Mouse (Mus musculus): ENCODE data around the gene E130311K13Rik. TPM values are rescaled to one million over a fixed set of nuclear protein-coding genes. Genes with fewer than 3 reads are reported as not detected.

E130311K13Rik gene
- polyA plus RNA-seq (2021): 25.0 TPM

DNA sequence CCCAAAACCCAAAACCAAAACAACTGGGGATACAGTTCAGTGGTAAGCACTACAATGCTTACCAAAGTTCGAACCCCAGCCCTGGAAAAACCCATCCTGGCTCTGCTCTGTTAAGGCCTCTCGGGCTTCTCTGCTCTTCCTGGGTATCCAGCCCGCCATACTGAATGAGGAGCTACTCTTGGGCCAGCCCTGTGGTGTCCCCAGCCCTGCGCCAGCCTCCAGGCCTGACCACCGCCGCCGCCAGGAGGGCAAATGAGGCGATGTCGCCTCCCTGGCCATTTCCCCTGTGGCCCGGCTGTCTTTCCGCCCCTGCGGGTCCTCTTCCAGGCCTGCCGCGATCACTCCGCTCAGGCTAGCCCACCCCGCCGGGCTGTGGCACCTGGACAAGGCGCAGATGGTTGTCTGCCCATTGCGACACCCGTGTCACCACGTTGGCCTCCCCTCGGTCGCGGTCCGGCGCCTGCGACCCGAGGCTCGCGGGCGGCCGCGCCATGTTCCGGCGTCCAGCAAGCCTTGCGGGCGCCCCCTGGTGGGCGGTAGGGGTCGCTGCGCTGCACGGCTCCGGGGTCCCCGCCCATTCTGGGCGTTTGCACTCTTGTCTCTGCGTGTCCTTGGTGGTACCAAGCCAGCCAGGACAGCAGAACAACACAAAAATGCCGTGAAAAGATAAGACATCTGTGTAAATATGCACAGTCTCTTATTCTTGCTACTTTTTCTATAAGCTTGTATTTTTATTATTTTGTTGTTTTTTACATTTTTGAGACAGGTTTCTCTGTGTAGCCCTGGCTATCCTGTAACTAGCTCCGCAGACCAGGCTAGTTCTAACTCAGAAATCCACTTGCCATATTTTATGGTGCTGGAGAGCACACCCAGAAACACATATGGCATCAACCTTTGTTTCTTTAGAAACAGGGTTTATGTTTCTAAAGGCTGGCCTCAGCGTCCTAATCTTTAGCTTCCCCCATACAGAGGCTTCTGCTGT, at the start of gene E130311K13Rik:
Gene E130311K13Rik (minus strand): TSS at position 595 of the 982 bp plus-strand sequence.
- DNase-seq (ENCODE audit: low read depth, low spot score) (no peak), ATAC-seq (peak; percentile 94)
- ChIA-PET POLR2A (interaction anchor here (0.5 to 1.6 kb wide), 6 partner anchors 11 to 1385 kb away, joined by 3 to 13 read pairs (median 4); no protein-coding TSS in a partner anchor), CTCF (interaction anchor here (0.5 to 6.2 kb wide), 25 partner anchors 9 to 607 kb away, joined by 3 to 33 read pairs (median 4); partner anchors contain the start of genes Gmps and Plch1)
- in situ Hi-C loops (cut with MboI; ENCODE audit: low pct_unique_long_range_greater_than_20kb): loop anchor here (5.0 kb wide), 1 partner anchor 372 kb away; no protein-coding TSS in a partner anchor
- peak; percentile 100 for TF ChIP-seq CTCF (IDR thresholded peaks at IDR 0.05)
- no peaks in the 10 kb centered on the region for H3K27me3 ChIP-seq

DNA sequence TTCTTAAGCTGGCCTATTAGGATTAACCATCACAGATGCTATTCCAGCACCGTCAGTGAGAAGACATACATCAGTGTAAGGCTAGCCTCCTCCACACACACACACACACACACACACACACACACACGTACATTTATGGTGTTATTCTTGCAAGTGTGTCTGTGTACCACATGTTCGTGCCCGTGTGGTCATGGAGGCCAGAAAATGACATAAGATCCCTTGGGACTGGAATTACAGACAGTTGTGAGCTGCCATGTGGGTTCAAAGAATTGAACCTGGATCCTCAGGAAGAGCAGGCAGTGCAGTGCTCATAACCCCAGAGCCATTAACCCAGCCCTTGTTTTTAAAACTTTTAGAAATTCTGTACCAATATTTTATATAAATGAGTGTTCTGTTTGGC, 48.6 kb upstream of the E130311K13Rik start:
- no peak for TF ChIP-seq CTCF (IDR thresholded peaks at IDR 0.05)
- POLR2A ChIA-PET: interaction anchor here (0.7 kb wide), 1 partner anchor 34 kb away, joined by 5 read pairs; no protein-coding TSS in a partner anchor
- in situ Hi-C loops (cut with MboI; ENCODE audit: low pct_unique_long_range_greater_than_20kb): loop anchor here (10.0 to 25.0 kb wide), 4 partner anchors 817 to 1959 kb away; partner anchors contain the start of gene Tiparp
- no peaks in the 10 kb centered on the region for H3K27me3 ChIP-seq
- DNase-seq (ENCODE audit: low read depth, low spot score) (no peak), ATAC-seq (no peak)
- CTCF ChIA-PET: interaction anchor here (1.6 kb wide), 1 partner anchor 13 kb away, joined by 6 read pairs; the partner anchor contains the start of gene Slc33a1

DNA sequence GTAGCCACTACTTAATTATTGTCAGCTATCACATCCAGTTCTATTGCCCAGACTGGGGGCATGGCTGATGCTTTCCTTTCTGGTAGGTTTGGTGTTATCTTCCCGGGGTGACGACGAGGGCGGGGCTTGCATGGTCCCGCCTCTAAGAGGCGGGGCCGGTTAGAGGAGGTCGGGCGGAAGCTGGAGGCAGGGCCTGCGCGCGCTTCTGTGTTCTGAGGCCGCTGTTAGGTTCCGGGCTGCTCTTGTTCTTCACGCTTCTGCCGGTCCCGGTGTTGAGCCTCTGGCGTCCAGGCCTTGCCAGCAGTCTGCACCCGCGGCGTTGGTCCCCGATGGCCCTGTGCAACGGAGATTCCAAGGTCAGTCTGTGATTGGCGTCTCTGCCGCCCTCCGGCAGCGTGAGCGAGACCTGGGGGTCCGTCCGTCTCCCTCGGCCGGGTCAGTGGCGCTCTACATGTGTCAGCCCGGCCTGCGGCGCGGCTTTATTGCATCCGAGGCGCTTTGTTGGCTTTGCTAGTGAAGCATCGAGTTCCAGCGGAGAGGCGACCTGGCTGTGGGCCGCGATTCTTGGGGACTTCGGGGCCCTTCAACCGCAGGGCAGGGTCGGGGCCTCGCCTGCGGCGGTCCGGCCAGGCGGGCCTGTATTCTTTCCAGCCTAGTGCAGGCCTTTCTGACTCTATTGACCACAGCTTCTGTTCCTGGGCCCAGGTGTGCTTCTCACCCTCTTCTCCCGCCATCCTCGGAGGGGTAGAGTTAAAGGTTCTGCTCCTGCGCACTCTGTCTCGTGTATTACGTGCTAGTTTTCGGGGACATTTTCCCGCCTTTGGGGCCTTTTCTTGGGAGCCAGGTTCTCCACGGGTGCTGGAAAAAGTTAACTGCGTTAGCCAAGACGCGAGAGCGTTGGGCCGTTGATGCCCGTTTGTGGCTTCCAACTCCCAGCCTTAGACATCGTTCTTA, 47.0 kb upstream of the E130311K13Rik start, which contains the start of gene Gmps:
Gene Gmps (plus strand): TSS at position 152 of the 954 bp plus-strand sequence.
- ATAC-seq (peak; percentile 99), DNase-seq (ENCODE audit: low read depth, low spot score) (peak; percentile 82)
- in situ Hi-C loops (cut with MboI; ENCODE audit: low pct_unique_long_range_greater_than_20kb): loop anchor here (10.0 to 25.0 kb wide), 4 partner anchors 819 to 1961 kb away; partner anchors contain the start of gene Tiparp
- no peak for TF ChIP-seq CTCF (IDR thresholded peaks at IDR 0.05)
- ChIA-PET POLR2A (interaction anchor here (0.8 to 2.1 kb wide), 2 partner anchors 8 to 12 kb away, joined by 3 to 14 read pairs; partner anchors contain the start of gene Slc33a1), CTCF (interaction anchor here (1.1 to 2.9 kb wide), 8 partner anchors 10 to 47 kb away, joined by 3 to 14 read pairs (median 4); partner anchors contain the start of genes E130311K13Rik and Slc33a1)
- H3K27me3 ChIP-seq: no peaks in the 10 kb centered on the region

DNA sequence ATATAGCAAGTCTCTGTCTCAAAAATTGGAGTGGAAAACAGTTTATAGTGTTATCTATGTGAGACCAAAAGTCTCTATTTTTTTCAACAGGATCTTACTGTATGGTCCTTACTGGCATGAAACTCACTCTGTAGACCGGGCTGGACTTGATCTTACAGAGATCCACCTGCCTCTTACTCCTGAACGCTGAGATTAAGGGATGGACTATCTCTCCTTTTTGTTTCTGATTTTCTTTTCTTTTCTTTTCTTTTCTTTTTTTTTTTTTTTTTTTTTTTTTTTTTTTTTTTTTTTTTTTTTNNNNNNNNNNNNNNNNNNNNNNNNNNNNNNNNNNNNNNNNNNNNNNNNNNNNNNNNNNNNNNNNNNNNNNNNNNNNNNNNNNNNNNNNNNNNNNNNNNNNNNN, 36.7 kb upstream of the E130311K13Rik start:
- ATAC-seq (no peak), DNase-seq (ENCODE audit: low read depth, low spot score) (no peak)
- TF ChIP-seq CTCF (IDR thresholded peaks at IDR 0.05): no peak
- no peaks in the 10 kb centered on the region for H3K27me3 ChIP-seq
- ChIA-PET POLR2A (interaction anchor here (0.6 kb wide), 2 partner anchors 14 to 742 kb away, joined by 4 to 8 read pairs; no protein-coding TSS in a partner anchor), CTCF (interaction anchor here (0.8 to 3.8 kb wide), 3 partner anchors 9 to 25 kb away, joined by 3 to 14 read pairs (median 4); partner anchors contain the start of gene Gmps)
- in situ Hi-C loops (cut with MboI; ENCODE audit: low pct_unique_long_range_greater_than_20kb): no loop called here

DNA sequence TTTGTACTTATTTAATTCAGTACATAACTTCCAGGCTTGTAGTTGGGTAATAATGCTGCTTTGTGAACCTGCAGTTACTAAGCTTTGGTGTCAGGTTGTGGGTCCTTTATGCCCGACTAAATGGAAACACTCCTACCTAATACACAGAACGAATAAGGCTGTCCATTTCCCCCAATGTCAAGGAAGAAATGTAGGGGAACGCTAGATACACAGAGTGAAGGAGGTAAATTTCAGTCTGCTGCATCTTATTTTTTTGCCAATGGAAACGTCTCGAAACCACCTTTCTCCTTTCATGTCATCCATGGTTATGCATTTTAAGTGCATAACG, 35.6 kb upstream of the E130311K13Rik start:
- H3K27me3 ChIP-seq: no peaks in the 10 kb centered on the region
- no peak for ATAC-seq
- ChIA-PET POLR2A (interaction anchor here (0.6 to 2.3 kb wide), 3 partner anchors 11 to 384 kb away, joined by 4 to 14 read pairs (median 5); partner anchors contain the start of gene Gmps), CTCF (interaction anchor here (1.1 to 3.8 kb wide), 3 partner anchors 10 to 22 kb away, joined by 3 to 14 read pairs (median 6); partner anchors contain the start of gene Gmps)
- no peak for TF ChIP-seq CTCF (IDR thresholded peaks at IDR 0.05)
- in situ Hi-C loops (cut with MboI; ENCODE audit: low pct_unique_long_range_greater_than_20kb): no loop called here
- no peak for DNase-seq (ENCODE audit: low read depth, low spot score)

GRCm38 (mm10) chr3:63964100-63964921, 35.0 kb upstream of the E130311K13Rik start, which contains the start of gene Slc33a1:
Gene Slc33a1 (minus strand): TSS chr3:63964768.
- H3K27me3 ChIP-seq: no peaks in the 10 kb centered on the region
- ChIA-PET CTCF (interaction anchor here (1.0 to 3.8 kb wide), 4 partner anchors 11 to 93 kb away, joined by 3 to 14 read pairs (median 4); partner anchors contain the start of gene Gmps), POLR2A (interaction anchor here (0.6 to 2.3 kb wide), 4 partner anchors 12 to 383 kb away, joined by 3 to 14 read pairs (median 4); partner anchors contain the start of gene Gmps)
- in situ Hi-C loops (cut with MboI; ENCODE audit: low pct_unique_long_range_greater_than_20kb): no loop called here
- peak; percentile 90 for ATAC-seq
- no peak for TF ChIP-seq CTCF (IDR thresholded peaks at IDR 0.05)
- DNase-seq (ENCODE audit: low read depth, low spot score): peak; percentile 100

DNA sequence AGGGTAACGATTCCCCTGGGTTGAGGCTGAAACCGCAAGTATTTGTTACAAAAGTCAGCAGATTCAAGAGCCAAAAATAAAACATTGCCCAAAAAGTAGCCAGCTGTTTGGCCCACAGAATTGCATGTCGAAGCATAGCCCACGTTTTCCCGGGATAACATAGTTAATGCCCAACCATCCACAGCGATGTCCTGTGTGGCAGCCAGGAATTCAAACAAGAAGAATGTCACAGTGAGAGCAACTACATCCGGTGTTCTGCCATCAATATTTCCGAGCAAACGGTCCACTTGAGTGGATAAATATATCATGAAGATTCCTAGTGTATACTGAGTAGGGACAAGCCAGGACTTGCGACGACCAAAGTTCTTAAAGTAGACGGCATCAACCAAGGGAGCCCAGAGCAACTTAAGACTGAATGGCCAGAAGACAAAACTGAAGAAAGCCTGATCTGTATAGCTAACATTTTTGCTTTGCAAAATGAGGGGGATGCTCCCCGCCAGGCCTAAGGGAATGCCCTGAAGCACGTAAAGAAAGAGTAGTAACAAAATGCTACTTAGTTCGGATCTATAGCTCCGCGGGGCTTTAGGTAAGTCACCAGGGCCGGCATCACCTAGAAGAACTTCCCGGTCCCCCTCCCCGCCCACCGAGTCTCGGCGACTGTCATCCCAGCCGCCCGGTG, 34.3 kb upstream of the E130311K13Rik start:
- DNase-seq (ENCODE audit: low read depth, low spot score) (no peak), ATAC-seq (peak; percentile 56)
- no peaks in the 10 kb centered on the region for H3K27me3 ChIP-seq
- in situ Hi-C loops (cut with MboI; ENCODE audit: low pct_unique_long_range_greater_than_20kb): no loop called here
- TF ChIP-seq CTCF (IDR thresholded peaks at IDR 0.05): no peak
- CTCF ChIA-PET: interaction anchor here (1.0 to 3.8 kb wide), 3 partner anchors 11 to 92 kb away, joined by 3 to 14 read pairs (median 4); partner anchors contain the start of gene Gmps
- POLR2A ChIA-PET: interaction anchor here (0.5 to 2.3 kb wide), 4 partner anchors 13 to 108 kb away, joined by 3 to 14 read pairs (median 4); partner anchors contain the start of gene Gmps

GRCm38 (mm10) chr3:63949837-63950236, 20.6 kb upstream of the E130311K13Rik start:
- TF ChIP-seq CTCF (IDR thresholded peaks at IDR 0.05): no peak
- ATAC-seq (no peak), DNase-seq (ENCODE audit: low read depth, low spot score) (no peak)
- in situ Hi-C loops (cut with MboI; ENCODE audit: low pct_unique_long_range_greater_than_20kb): no loop called here
- ChIA-PET POLR2A (no interaction called here), CTCF (interaction anchor here (1.0 to 3.5 kb wide), 5 partner anchors 8 to 45 kb away, joined by 3 to 9 read pairs (median 3); partner anchors contain the start of gene E130311K13Rik)
- H3K27me3 ChIP-seq: no peaks in the 10 kb centered on the region

Data from Patski (cell line).